Mouse (Mus musculus) gastrocnemius, adult 8-10 months (tissue): Measurements from ENCODE around the gene Hcrtr2. TPM values are rescaled to one million over a fixed set of nuclear protein-coding genes. Genes with fewer than 3 reads are reported as not detected.
A peak's percentile ranks its signal among the peaks of the same experiment; 100 is the strongest.

Experiments used
- DNase-seq, 2 experiments: peaks; one replicate each; pipeline ENCODE4 v3.0.0; 2022; ENCODE audit warnings: low spot score in 2 of 2
- total RNA-seq, 4 experiments: library from RNA; stranded (reverse); gene quantifications; 2 replicates each; pipeline ENCODE4 v1.2.4; 2022

Gene Hcrtr2
- total RNA-seq, result not detected

DNA sequence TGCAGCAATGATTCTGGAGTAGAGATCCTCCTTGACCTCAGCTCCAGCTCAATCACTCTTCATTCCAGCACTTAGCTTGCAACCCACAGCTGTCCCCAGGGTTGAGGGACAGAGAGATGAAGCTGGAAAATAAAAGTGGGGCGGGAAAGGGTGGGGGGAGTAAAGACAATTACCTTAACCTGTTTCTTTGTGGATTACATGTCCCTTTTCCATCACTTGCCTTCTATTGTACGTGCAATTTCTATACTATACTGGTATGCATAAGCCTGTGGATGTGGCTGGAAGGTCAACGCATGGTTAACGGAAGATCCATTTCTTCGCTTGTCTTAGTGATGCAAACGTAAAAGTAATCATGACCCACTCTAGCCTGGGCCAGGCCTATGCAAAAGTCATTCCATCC, at the start of gene Hcrtr2:
Gene Hcrtr2 (minus strand): TSS at position 101 of the 400 bp plus-strand sequence.
- no peak for DNase-seq

- DNase-seq, result no peak
Observed at GRCm38 (mm10) chr9:76364874-76365273, 41.2 kb upstream of the Hcrtr2 start.

- DNase-seq, result no peak
Observed at GRCm38 (mm10) chr9:76360374-76360773, 36.7 kb upstream of the Hcrtr2 start.

- no peak for DNase-seq
Observed at GRCm38 (mm10) chr9:76352346-76352745, 28.7 kb upstream of the Hcrtr2 start.

GRCm38 (mm10) chr9:76347298-76347697, 23.6 kb upstream of the Hcrtr2 start:
- DNase-seq, result no peak

GRCm38 (mm10) chr9:76331081-76331480, 7.4 kb upstream of the Hcrtr2 start:
- DNase-seq, result no peak

- no peak for DNase-seq
Observed at GRCm38 (mm10) chr9:76323186-76323701, 412 bp downstream of the Hcrtr2 start.

- no peak for DNase-seq
Observed at GRCm38 (mm10) chr9:76322122-76323052, 1.3 kb downstream of the Hcrtr2 start.

GRCm38 (mm10) chr9:76321589-76321988, 2.1 kb downstream of the Hcrtr2 start:
- no peak for DNase-seq

DNA sequence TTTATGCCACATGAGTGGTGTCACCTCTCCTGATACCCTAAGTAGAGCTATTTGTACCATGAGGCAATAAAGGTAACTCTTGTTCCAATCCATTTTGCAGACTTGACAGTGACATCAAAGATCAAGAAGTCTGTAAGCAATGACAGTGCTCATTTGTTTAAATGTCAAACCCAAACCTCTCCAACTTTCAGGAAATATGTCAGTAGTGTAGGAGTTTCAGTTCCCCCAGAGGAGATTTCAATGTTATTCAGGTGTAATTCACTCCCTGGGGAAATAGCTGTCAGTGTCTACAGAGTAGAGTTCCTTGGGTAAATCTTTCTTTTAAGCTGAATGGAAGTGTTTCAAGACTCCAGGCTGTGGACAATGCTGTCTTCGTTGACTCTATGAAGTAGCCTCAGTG, 2.9 kb downstream of the Hcrtr2 start:
- DNase-seq, result no peak

DNA sequence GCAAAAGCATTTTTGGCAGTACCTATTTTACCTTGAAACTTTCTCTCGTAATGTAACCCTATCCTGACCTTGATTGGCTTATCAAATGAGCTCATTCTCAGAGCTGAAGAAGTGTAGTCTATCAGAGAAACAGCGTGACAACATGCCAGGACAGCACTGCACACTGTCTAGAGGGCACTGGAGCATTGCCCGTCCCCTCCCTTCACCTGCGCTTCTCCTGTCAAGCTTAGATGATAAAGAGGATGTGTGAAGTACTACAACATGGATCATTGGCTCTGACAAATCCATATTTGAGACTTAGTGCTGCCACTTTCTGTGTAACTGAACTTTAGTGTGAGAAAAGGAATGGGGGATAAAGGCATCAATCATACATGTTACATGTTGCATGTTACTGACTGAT, 5.4 kb downstream of the Hcrtr2 start:
- no peak for DNase-seq

- no peak for DNase-seq
Observed at GRCm38 (mm10) chr9:76315096-76315495, 8.6 kb downstream of the Hcrtr2 start.

DNA sequence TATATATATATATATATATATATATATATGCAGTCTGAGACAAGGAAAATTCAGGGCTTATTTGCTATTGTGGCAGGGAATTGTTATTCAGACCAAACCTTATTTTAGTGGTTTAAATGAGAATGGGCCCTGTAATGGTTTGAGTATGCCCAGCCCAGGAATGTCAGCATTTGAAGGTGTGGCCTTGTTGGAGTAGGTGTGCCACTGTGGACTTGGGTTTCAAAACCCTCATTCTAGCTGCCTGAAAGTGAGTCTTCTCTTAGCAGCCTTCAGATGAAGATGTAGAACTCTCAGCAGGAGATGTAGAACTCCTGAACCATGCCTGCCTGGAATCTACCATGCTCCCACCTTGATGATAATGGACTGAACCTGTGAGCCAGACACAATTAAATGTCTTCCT, 9.7 kb downstream of the Hcrtr2 start:
- no peak for DNase-seq

- no peak for DNase-seq
Observed at GRCm38 (mm10) chr9:76312221-76312620, 11.4 kb downstream of the Hcrtr2 start.

- no peak for DNase-seq
Observed at GRCm38 (mm10) chr9:76291384-76291783, 32.3 kb downstream of the Hcrtr2 start.

DNA sequence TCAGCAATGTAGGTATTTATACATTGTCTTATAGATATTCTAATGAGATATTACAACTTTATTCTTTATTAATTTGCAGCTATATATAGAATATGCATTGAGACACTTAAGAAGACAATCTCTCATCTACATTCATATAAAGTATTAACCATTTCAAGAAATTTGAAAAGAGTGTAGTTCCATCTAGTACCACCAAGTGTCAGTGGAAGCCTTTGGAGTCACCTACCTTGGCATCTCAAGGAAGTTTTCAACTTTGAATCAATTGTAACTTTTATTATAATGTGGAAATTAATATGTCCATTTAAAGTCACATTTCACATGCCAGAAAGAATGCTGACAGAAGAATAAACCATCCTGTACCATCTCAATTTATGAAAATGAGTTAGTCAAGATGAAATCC, 52.8 kb downstream of the Hcrtr2 start:
- no peak for DNase-seq

GRCm38 (mm10) chr9:76257731-76258130, 65.9 kb downstream of the Hcrtr2 start:
- DNase-seq, result no peak

DNA sequence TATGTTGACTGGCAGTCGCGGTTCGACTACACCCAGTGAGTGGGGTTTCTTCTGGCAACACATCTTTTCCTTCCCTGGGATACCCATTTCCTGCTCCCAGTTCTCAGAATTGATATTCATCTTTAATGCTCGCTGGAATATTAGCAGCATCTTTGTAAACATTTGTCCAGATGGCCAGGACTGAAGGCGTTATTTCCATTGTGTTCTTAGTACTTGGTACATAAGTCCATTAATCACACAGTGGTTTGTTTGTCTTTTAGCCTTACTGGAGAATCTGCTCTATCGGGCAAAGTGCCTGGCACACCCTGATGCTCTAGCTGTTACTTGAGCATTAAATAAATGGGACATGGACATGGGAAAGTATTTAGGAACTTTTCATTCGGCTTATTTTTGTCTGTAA, 71.1 kb downstream of the Hcrtr2 start:
- no peak for DNase-seq

- no peak for DNase-seq
Observed at GRCm38 (mm10) chr9:76252109-76252508, 71.5 kb downstream of the Hcrtr2 start.

GRCm38 (mm10) chr9:76242322-76242721, 81.3 kb downstream of the Hcrtr2 start:
- no peak for DNase-seq

- no peak for DNase-seq
Observed at GRCm38 (mm10) chr9:76237946-76238345, 85.7 kb downstream of the Hcrtr2 start.

DNA sequence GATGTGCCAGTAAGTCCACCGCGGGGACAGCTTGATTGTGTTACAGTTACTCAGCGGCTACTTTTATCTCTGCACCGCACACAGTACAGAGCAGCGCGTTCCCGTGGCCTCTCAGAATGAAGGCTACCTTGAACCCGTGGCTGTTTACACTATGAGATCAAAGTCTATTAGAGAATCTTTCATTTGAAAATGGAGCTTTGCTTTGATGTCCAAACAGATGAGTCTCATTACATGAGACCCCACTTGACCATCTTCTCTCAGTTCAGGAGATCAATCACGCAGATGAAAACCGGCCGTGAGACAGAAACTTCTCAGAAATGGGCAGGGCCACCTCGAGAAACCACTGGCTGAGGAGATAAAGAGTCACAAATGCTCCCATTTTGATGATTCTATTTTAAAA, 86.4 kb downstream of the Hcrtr2 start:
- no peak for DNase-seq

- peak in 1 of 2 experiments; percentile 22 for DNase-seq
Observed at GRCm38 (mm10) chr9:76236626-76237025, 87.0 kb downstream of the Hcrtr2 start.
